Mouse (Mus musculus) gastrocnemius, adult 2 months (tissue): ENCODE measurements around the gene Arv1. TPM values are rescaled to one million over a fixed set of nuclear protein-coding genes. Genes with fewer than 3 reads are reported as not detected.

Experiments used
- DNase-seq: peaks from one replicate; pipeline ENCODE4 v3.0.0; 2022
- H3K27ac ChIP-seq: fragments of 200-600 bp; 2 replicates; pipeline ENCODE4 v1.8.1; 2022; ENCODE audit warnings: mild to moderate bottlenecking
- H3K4me3 ChIP-seq: fragments of 200-600 bp; 2 replicates; pipeline ENCODE4 v1.8.1; 2022; ENCODE audit warnings: mild to moderate bottlenecking, moderate library complexity
- CTCF ChIP-seq: fragments of 200-600 bp; IDR thresholded peaks from 2 replicates; pipeline ENCODE4 v1.8.1; 2022; ENCODE audit warnings: antibody characterized with exemption, mild to moderate bottlenecking, moderate library complexity
- intact Hi-C: fragments of 180-260 bp; cut with DNase I; formaldehyde crosslinking; loops from one replicate; pipeline ENCODE4 v1.15.1; 2025
- total RNA-seq, 2 experiments: library from RNA; stranded (reverse); gene quantifications; 2 replicates each; pipeline ENCODE4 v1.2.3; 2021

Arv1 gene
- total RNA-seq, 2 experiments from 2014 or later, result 2.9 to 3.5 TPM

GRCm38 (mm10) chr8:124746661-124747060 is 24.7 kb downstream of the Arv1 start:
- intact Hi-C loops, result no loop called here
- no peak for DNase-seq
- H3K4me3 ChIP-seq, result no peak overlapping the region
- TF ChIP-seq CTCF, result no peak
- H3K27ac ChIP-seq, result no peak overlapping the region

- no peak for TF ChIP-seq CTCF
- intact Hi-C loops, result no loop called here
- H3K4me3 ChIP-seq, result peak overlapping the region; percentile 81
- peak; percentile 36 for DNase-seq
- peak overlapping the region; percentile 73 for H3K27ac ChIP-seq
Measured at GRCm38 (mm10) chr8:124751191-124751590, 29.3 kb downstream of the Arv1 start.

- DNase-seq, result peak; percentile 65
- Histone ChIP-seq H3K27ac (peak within 1 kb of the TSS; percentile 73), H3K4me3 (peak within 1 kb of the TSS; percentile 81)
- TF ChIP-seq CTCF, result no peak
- intact Hi-C loops, result no loop called here
Measured at GRCm38 (mm10) chr8:124751709-124752173, 29.8 kb downstream of the Arv1 start, which contains the start of gene Fam89a. Fam89a (minus strand) TSS chr8:124751832.

- intact Hi-C loops, result no loop called here
- no peak for TF ChIP-seq CTCF
- DNase-seq, result no peak
- Histone ChIP-seq H3K27ac (no peak overlapping the region), H3K4me3 (no peak overlapping the region)
Measured at GRCm38 (mm10) chr8:124752325-124752862, 30.5 kb downstream of the Arv1 start.

- H3K27ac ChIP-seq, result no peak overlapping the region
- H3K4me3 ChIP-seq, result no peak overlapping the region
- no peak for TF ChIP-seq CTCF
- intact Hi-C loops, result no loop called here
- DNase-seq, result no peak
Measured at GRCm38 (mm10) chr8:124754101-124754791, 32.3 kb downstream of the Arv1 start.

GRCm38 (mm10) chr8:124754792-124755190 is 32.9 kb downstream of the Arv1 start:
- Histone ChIP-seq H3K27ac (no peak overlapping the region), H3K4me3 (no peak overlapping the region)
- DNase-seq, result no peak
- intact Hi-C loops, result no loop called here
- no peak for TF ChIP-seq CTCF

GRCm38 (mm10) chr8:124755481-124755880 is 33.5 kb downstream of the Arv1 start:
- no peak for TF ChIP-seq CTCF
- intact Hi-C loops, result no loop called here

GRCm38 (mm10) chr8:124756153-124756552 is 34.2 kb downstream of the Arv1 start:
- intact Hi-C loops, result no loop called here
- Histone ChIP-seq H3K4me3 (no peak overlapping the region), H3K27ac (no peak overlapping the region)
- TF ChIP-seq CTCF, result no peak
- no peak for DNase-seq

More at GRCm38 (mm10) chr8:124755481-124755880, 33.5 kb downstream of the Arv1 start:
- Histone ChIP-seq H3K4me3 (no peak overlapping the region), H3K27ac (no peak overlapping the region)
- DNase-seq, result no peak

GRCm38 (mm10) chr8:124756601-124757000 is 34.7 kb downstream of the Arv1 start:
- intact Hi-C loops, result no loop called here

GRCm38 (mm10) chr8:124758544-124758943 is 36.6 kb downstream of the Arv1 start:
- no peak overlapping the region for H3K27ac ChIP-seq
- no peak overlapping the region for H3K4me3 ChIP-seq
- intact Hi-C loops, result no loop called here
- peak; percentile 56 for TF ChIP-seq CTCF
- no peak for DNase-seq

More at GRCm38 (mm10) chr8:124756601-124757000, 34.7 kb downstream of the Arv1 start:
- Histone ChIP-seq H3K4me3 (no peak overlapping the region), H3K27ac (no peak overlapping the region)
- no peak for DNase-seq
- no peak for TF ChIP-seq CTCF

- intact Hi-C loops, result no loop called here
Measured at GRCm38 (mm10) chr8:124763061-124763460, 41.1 kb downstream of the Arv1 start.

GRCm38 (mm10) chr8:124772389-124772788 is 50.5 kb downstream of the Arv1 start:
- TF ChIP-seq CTCF, result no peak
- Histone ChIP-seq H3K4me3 (no peak overlapping the region), H3K27ac (no peak overlapping the region)
- intact Hi-C loops, result no loop called here
- no peak for DNase-seq

More at GRCm38 (mm10) chr8:124763061-124763460, 41.1 kb downstream of the Arv1 start:
- DNase-seq, result no peak
- Histone ChIP-seq H3K27ac (no peak overlapping the region), H3K4me3 (no peak overlapping the region)
- TF ChIP-seq CTCF, result no peak

GRCm38 (mm10) chr8:124775695-124776094 is 53.8 kb downstream of the Arv1 start:
- no peak overlapping the region for H3K4me3 ChIP-seq
- intact Hi-C loops, result no loop called here
- TF ChIP-seq CTCF, result peak; percentile 90
- DNase-seq, result peak; percentile 76
- no peak overlapping the region for H3K27ac ChIP-seq
